Mouse (Mus musculus) cerebellum, adult 9-11 months (tissue): Measurements from ENCODE around the gene Defb43.

ENCODE experiments used
- DNase-seq: peaks from one replicate; pipeline ENCODE4 v3.0.0; 2022

Gene Defb43

GRCm38 (mm10) chr14:63011471-63011870 is at the start of gene Defb43:
TSS of gene Defb43 (plus strand) at chr14:63011771.
- no peak for DNase-seq

DNA sequence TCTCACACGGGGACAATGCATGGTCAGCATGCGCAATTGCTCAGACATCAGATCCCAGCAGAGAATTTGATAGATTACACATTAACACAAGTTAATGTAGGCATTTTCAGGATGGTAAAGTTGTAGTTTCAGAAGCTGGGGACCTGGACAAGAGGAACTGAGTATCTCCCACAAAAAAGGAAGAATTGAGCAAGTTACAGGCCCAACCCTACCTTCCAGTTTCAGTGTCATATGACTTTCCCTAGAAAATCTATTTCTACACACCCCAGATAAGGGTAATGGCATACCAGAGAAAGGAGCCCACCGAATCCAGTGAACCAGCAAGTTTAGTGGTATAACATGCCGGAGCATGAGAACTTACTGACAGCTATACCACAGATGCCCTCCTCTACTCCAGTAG is 47.9 kb upstream of the Defb43 start:
- DNase-seq: no peak

GRCm38 (mm10) chr14:62965342-62965741 is 46.2 kb upstream of the Defb43 start:
- no peak for DNase-seq

DNA sequence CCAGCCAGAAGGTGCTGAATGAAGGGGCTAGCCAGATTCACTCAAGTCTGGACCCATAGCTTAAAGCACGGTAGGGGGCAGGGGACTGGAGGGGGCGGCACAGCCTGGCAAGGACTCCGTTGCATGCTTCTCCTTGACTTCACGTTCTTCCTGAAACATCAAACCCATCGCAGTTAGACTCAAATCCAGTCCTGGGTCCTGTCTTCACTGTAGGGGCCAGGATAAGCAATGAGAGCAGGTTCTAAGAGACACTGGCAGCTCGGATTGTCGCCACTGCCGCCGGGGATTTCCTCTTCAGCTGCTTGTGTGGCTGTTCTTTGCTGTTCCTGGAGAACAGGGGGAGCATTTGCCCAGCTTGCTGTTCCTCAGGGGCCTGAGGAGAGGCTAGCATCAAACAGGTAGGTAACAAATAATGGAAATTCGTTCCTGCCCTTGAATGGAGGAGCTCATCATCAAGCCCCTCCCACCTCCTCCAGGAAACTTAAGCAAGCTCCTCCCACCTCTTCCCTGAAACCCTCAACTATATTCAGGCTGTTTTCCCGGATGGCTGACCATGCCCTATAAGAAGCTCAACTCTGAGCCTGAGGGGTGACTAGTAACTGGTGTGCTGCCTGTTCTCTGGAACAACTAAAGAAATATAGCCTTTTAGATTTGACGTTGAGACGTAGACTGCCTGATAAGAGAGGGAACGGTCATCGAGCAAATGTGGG is 45.6 kb upstream of the Defb43 start:
- DNase-seq: no peak

DNA sequence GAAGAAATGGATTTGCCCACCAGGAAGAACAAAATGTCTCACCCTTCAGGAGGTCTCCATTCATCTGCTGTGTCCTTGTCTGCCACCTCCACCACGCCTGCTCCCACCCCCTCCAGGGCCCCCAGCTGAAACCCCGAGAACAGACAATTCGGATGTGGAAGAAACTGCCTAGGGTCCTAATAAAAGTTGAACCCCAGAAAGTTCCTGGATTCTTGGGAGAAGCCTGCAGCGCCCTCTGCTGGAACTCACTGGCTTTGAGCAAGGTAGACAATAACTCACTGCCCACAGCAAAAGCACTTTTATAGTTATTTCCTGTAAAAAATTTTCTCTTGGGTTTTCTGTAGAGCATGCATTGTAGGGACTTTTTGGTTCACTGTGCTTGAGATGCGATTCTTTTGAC is 36.5 kb upstream of the Defb43 start:
- peak; percentile 30 for DNase-seq

DNA sequence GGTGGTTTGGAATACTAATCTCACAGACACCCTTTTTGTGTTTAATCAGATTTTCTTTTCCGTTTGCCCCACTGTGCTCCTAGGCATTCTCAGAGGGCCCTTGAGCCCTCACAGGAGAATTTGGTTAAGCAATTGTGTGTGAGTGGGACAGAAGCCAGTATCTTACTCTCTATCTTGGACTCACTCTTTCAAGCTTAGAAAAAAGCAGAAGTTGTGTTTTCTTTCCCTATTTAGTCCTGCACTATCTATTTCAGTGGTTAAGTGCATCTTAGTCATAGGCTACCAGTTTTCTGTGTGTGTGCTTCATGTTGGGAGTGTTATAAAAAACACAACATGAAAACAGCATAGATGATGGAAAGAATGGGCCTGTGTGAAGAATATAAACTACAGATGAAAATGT is 31.8 kb upstream of the Defb43 start:
- no peak for DNase-seq

DNA sequence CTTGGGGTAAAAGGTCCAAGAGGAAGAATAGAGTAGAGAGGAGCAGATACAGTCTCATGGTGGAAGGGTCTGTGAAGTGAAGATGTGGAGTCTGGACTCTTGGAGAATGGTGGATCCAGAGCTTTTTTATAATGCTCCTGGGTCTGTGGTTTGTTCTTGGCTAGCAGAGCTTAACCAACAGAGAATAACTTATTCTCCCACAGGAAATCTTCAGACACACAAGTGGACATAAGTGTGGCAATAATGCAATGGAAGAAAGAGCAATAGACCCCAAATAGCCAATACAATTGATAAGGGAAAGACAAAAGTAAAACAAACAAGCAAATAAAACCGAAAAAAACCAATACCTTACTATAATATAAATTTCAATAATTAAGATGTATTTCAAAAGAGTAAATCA is 27.2 kb upstream of the Defb43 start, which contains the start of gene Defb48:
Gene Defb48, minus strand, starts transcription at position 101 of the 400 bp plus-strand sequence.
- DNase-seq: no peak

GRCm38 (mm10) chr14:62991271-62991670 is 20.3 kb upstream of the Defb43 start:
- no peak for DNase-seq

DNA sequence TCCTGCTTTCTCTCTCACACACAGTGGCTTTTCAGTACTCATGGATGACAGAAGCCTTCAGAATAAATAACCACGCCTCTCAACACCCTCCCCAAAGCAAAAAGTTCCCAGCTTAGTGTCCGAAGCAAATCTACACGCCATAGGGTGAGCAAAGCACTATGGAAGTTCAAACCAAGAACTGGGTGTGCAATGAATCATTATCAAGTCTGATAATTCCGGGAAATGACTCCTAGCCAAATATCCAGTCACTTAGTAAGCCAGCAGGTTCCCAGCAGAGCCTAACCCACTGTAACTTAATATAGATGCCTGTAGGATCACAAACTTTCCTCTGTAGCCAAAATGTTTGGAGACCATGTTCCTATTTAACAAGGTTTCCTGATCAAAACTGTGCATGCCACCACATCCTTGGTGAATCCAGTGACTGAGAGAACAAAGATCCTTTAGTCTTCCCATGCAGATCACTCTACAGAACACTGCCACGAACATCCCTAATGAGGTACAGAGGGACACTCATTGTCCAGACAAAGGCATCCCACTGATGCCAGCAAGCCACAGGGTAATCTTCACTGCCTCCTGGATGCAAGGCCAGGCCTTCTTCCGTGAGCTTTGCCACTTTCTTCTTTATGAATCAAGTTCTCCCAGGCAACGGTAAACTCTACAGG is 19.6 kb upstream of the Defb43 start:
- DNase-seq: no peak

GRCm38 (mm10) chr14:62997777-62998176 is 13.8 kb upstream of the Defb43 start, which contains the start of gene Defb47:
TSS of gene Defb47 (plus strand) at chr14:62998077.
- no peak for DNase-seq

- no peak for DNase-seq
Observed at GRCm38 (mm10) chr14:62998977-62999376, 12.6 kb upstream of the Defb43 start.

GRCm38 (mm10) chr14:63002588-63002987 is 9.0 kb upstream of the Defb43 start:
- no peak for DNase-seq

- DNase-seq: no peak
Observed at GRCm38 (mm10) chr14:63013082-63013481, 1.5 kb downstream of the Defb43 start.

DNA sequence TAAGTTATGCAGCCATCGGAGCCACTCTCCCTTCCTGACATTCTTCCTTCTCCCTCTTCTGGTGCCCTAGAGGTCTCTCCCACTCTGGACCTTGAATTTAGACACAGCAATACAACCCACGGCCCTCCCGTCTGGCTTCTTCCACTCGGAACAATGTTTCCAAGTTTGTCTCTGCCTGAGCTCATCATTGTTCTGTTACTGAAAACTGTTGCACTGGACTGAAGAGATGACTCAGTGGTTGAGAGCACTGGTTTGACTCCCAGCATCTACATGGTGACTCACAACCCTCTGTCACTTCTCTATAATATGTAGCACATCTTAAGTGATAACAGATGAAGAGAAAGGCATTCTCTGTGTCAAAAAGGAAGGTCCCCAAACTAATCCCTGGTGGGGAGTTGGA is 3.1 kb downstream of the Defb43 start:
- no peak for DNase-seq

GRCm38 (mm10) chr14:63020524-63021156 is 9.1 kb downstream of the Defb43 start:
- no peak for DNase-seq

DNA sequence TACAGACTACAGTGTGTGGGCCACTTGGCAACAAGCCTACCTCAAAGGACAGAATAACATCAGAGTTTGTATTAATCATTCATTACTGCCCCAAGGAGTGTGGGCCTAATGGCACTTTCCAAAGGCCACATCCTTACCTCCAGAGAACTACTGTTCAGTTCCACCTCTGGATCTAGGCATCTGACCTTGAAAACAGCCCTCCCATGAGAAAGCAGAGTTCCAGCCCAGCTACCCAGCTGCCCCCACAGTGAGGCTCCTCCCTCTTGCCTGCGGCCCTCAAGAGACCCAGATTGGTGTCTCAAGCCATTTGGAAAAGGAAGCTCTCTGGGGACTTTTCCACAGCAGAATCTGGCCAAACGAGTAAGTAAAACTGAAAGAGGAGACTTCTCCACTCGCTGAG is 35.1 kb downstream of the Defb43 start, which contains the start of gene Defb42:
Gene Defb42, plus strand, starts transcription at position 301 of the 400 bp plus-strand sequence.
- no peak for DNase-seq

- no peak for DNase-seq
Observed at GRCm38 (mm10) chr14:63049910-63050370, 38.4 kb downstream of the Defb43 start, which contains the start of gene Defb30. TSS of gene Defb30 (minus strand) at chr14:63049960.

DNA sequence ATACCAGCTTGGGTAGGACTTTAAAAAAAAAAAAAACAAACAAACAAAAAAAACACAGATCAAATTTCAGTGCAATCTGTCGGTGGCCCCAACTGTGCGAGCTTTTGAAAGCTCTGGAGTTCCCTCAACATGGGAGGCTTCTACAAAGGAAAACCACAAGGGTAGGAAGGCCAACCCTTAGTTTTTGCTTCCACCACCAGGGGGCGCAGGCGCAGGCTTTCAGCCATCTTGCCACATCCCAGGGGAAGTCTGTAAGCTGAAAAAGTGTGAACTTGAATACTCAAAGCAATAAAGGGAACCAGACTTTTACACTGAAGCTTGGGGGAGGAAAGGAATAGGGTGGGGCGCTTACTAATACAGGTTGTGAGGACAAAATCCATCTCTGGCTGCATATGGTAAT is 39.2 kb downstream of the Defb43 start:
- DNase-seq: peak; percentile 32

DNA sequence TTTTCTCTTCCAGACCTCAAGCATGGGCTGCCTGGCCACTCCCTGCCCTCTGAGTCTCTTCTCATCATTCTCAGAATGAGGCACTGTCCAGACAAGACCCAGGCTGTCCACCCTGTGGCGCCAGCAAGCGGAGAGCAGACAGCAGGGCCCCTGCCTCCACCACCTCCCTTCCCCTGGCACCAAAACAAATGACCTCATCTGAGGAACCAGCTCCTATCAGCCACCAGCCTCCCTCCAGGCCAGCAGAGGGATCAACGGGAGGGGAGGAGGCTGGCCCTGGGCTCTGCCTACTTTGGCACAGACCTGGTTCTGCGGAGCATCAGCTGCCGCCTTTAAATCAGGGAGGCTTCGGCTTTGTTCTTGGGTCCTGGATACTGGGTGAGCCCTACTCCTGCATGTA is 43.2 kb downstream of the Defb43 start:
- DNase-seq: peak; percentile 97

GRCm38 (mm10) chr14:63060361-63060760 is 48.8 kb downstream of the Defb43 start:
- DNase-seq: no peak

- DNase-seq: no peak
Observed at GRCm38 (mm10) chr14:63062184-63062583, 50.6 kb downstream of the Defb43 start.

DNA sequence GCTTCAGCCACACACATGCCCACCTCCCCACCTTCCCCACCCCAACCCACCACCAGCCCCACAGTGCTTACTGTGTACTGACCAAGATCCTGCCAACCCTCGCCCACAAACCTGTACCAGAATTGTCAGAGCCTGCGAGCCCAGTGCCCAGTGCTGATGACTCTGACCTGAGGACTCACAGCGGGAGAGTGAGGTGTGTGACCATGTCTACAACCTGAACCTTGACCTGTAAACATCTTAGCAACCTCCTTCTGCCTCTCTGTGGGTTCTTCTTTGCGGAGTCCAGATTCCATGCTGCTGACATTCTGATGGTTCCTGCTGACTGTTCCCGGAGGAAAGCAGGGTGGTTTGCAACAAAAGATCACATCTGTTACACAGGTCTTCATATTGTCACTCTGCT is 53.8 kb downstream of the Defb43 start:
- DNase-seq: no peak

DNA sequence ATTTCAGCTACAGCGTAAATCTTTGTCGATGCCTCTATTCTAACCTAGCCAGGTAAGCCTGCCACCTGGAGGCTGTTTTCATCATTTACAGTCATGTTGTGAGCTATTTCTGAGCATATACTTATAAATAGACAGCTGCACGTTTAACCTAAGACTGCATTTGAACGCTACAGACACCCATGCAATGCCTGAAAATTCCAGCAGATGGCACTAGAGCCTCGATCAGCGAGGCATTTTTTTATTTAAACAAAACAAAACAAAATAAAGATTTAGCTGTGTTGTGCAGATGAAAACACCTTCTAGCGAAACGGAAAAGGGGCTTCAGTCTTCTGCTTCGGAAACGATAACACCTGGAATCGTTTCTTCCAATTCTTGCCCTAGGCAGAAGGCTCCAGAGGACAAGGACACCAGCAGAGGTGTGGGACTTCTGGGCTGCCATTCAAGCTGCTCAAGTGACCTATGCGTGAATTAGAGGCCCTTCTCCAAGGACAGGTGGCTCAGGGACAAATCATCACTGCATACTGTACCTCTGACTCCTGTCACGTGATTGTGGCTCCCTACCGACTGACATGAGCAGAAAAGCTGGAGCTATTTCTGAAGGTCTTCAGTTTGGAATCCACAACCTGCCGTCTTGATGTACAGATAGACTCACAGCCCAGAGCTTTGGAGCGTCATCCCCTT is 55.2 kb downstream of the Defb43 start:
- DNase-seq: peak; percentile 36
